Mouse (Mus musculus) erythroblast, embryonic 14.5 days (primary cell): ENCODE results near the gene Vps53.

Experiments used
- GATA1 ChIP-seq: IDR thresholded peaks from 2 replicates; pipeline ENCODE4 v1.6.1; 2012; ENCODE audit warnings: low read length, inconsistent platforms, mixed read lengths
- TAL1 ChIP-seq: IDR thresholded peaks from 3 replicates; pipeline ENCODE4 v1.6.1; 2012; ENCODE audit warnings: low read length, inconsistent platforms, mixed read lengths

- TF ChIP-seq TAL1 (no peak), GATA1 (no peak)
Observed at GRCm38 (mm10) chr11:76168976-76169375, 10.5 kb downstream of the Vps53 start.
